Mouse (Mus musculus) olfactory bulb, adult 2 months (tissue): ENCODE measurements around the gene Pdrg1.

Experiments used
- CTCF ChIP-seq: fragments of 200-500 bp; IDR thresholded peaks from 2 replicates; pipeline ENCODE4 v1.5.1; 2012; ENCODE audit warnings: low read depth, mild to moderate bottlenecking, low read length, moderate library complexity; ENCODE audit not compliant: insufficient read depth
- POLR2A ChIP-seq: fragments of 200-500 bp; IDR thresholded peaks from 2 replicates; pipeline ENCODE4 v1.6.1; 2012; ENCODE audit warnings: mild to moderate bottlenecking, low read depth, low read length, moderate library complexity; ENCODE audit not compliant: insufficient read depth

DNA sequence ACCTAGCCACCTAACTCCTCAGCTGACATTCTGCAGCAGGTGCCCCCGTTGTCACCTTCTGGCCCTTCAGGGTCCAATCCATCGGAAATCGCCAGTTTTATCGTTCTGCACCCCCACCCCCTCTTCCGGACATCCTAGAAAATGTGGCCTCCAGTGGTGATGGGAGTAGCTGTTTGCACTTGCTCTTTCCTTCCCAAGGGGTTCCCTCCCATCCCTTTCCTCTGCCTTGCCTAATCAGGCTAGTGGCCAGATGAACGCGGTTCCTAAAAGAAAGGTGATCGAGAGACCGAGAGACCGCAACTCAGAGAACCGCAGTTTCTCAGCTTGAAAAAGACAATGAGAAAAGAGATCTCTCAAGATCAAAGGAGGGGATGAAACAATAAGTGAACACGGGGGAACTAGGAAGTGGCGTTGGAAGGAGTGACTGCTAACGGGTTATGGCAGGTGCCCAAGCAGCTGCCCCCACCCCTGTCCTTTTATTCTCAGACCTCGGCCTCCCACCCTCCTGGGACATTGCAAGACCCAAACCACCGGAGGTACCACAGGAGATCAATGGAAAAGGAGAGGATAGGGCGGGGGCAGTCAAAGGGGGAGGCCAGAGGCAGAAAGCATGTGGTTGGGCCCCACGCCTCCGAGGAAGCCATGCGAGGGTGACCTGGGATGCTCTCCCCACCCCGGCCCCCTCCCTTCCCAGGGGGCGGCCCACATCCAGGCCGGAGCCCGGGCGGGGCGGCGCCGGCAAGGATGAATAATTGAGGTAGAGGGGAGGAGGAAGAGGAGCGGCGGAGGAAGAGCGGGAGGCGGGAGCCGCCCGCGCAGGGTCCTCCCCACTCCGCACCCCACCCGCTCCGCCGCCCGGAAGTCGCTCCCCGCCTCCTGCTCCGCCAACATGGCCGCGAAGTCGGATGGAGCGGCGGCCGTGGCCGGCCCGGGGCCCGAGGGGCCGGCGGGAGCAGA is 16.2 kb upstream of the Pdrg1 start, which contains the start of gene Xkr7:
- no peak for TF ChIP-seq POLR2A
- no peak for TF ChIP-seq CTCF
